Mouse (Mus musculus): ENCODE measurements around the gene Slc7a7. TPM values are rescaled to one million over a fixed set of nuclear protein-coding genes. Genes with fewer than 3 reads are reported as not detected.

Slc7a7 gene
- total and polyA plus RNA-seq, 3 experiments: 4.6 to 22.0 (median 5.1) TPM

GRCm38 (mm10) chr14:54457907-54458569, 40.5 kb upstream of the Slc7a7 start:
- Histone ChIP-seq H3K79me2 (replicated peaks; ENCODE audit: control insufficient read depth, insufficient read depth, low read length) (no peaks in the 10 kb centered on the region), H3K27ac (no peak overlapping the region), H3K36me3 (ENCODE audit: control insufficient read depth, insufficient read depth, low read length) (no peaks in the 10 kb centered on the region), H3K27me3 (ENCODE audit: control insufficient read depth, insufficient read depth, low read length) (no peaks in the 10 kb centered on the region), H3K4me1 (ENCODE audit: control insufficient read depth, insufficient read depth, low read length) (no peaks in the 10 kb centered on the region), H3K9ac (ENCODE audit: low read depth, low read length) (no peak overlapping the region), H3K4me3 (no peak overlapping the region)
- intact Hi-C loops (cut with DNase I): no loop called here
- TF ChIP-seq POLR2A (IDR thresholded peaks at IDR 0.05; ENCODE audit: insufficient read depth, low read depth, low read length) (no peak), CTCF (IDR thresholded peaks at IDR 0.05) (no peak), EP300 (IDR thresholded peaks at IDR 0.05; ENCODE audit: insufficient read depth, low read depth, low read length) (no peak)
- WGBS: 49% methylated on average over 14 of the region's 14 CpGs
- DNase-seq: no peak

GRCm38 (mm10) chr14:54454669-54455528, 37.3 kb upstream of the Slc7a7 start:
- H3K9ac ChIP-seq (ENCODE audit: low read depth, low read length): no peak overlapping the region
- whole genome bisulfite sequencing: 60% methylated on average over 11 of the region's 11 CpGs

GRCm38 (mm10) chr14:54453566-54453965, 36.0 kb upstream of the Slc7a7 start:
- H3K27ac ChIP-seq: no peak overlapping the region
- 91% methylated on average over 9 of the region's 9 CpGs for WGBS
- H3K9ac ChIP-seq (ENCODE audit: low read depth, low read length): no peak overlapping the region
- H3K36me3 ChIP-seq (ENCODE audit: control insufficient read depth, insufficient read depth, low read length): no peaks in the 10 kb centered on the region
- H3K27me3 ChIP-seq (ENCODE audit: control insufficient read depth, insufficient read depth, low read length): no peaks in the 10 kb centered on the region
- no peak for DNase-seq
- H3K4me3 ChIP-seq: no peak overlapping the region
- intact Hi-C loops (cut with DNase I): no loop called here
- no peaks in the 10 kb centered on the region for H3K79me2 ChIP-seq (replicated peaks; ENCODE audit: control insufficient read depth, insufficient read depth, low read length)
- TF ChIP-seq POLR2A (IDR thresholded peaks at IDR 0.05; ENCODE audit: insufficient read depth, low read depth, low read length) (no peak), EP300 (IDR thresholded peaks at IDR 0.05; ENCODE audit: insufficient read depth, low read depth, low read length) (no peak), CTCF (IDR thresholded peaks at IDR 0.05) (no peak)
- H3K4me1 ChIP-seq (ENCODE audit: control insufficient read depth, insufficient read depth, low read length): peaks cover 1% of the 10 kb centered on the region; the same call in 1 of the 2 replicates

More at GRCm38 (mm10) chr14:54454669-54455528, 37.3 kb upstream of the Slc7a7 start:
- Histone ChIP-seq H3K4me3 (no peak overlapping the region), H3K27me3 (ENCODE audit: control insufficient read depth, insufficient read depth, low read length) (no peaks in the 10 kb centered on the region), H3K79me2 (replicated peaks; ENCODE audit: control insufficient read depth, insufficient read depth, low read length) (no peaks in the 10 kb centered on the region), H3K4me1 (ENCODE audit: control insufficient read depth, insufficient read depth, low read length) (no peaks in the 10 kb centered on the region), H3K36me3 (ENCODE audit: control insufficient read depth, insufficient read depth, low read length) (no peaks in the 10 kb centered on the region), H3K27ac (no peak overlapping the region)
- DNase-seq: no peak
- TF ChIP-seq CTCF (IDR thresholded peaks at IDR 0.05) (no peak), POLR2A (IDR thresholded peaks at IDR 0.05; ENCODE audit: insufficient read depth, low read depth, low read length) (no peak), EP300 (IDR thresholded peaks at IDR 0.05; ENCODE audit: insufficient read depth, low read depth, low read length) (no peak)
- intact Hi-C loops (cut with DNase I): no loop called here

GRCm38 (mm10) chr14:54445476-54445875, 27.9 kb upstream of the Slc7a7 start:
- Histone ChIP-seq H3K27ac (no peak overlapping the region), H3K27me3 (ENCODE audit: control insufficient read depth, insufficient read depth, low read length) (no peaks in the 10 kb centered on the region), H3K79me2 (replicated peaks; ENCODE audit: control insufficient read depth, insufficient read depth, low read length) (no peaks in the 10 kb centered on the region), H3K4me3 (no peak overlapping the region), H3K4me1 (ENCODE audit: control insufficient read depth, insufficient read depth, low read length) (peaks cover 3% of the 10 kb centered on the region; the same call in 1 of the 2 replicates), H3K36me3 (ENCODE audit: control insufficient read depth, insufficient read depth, low read length) (no peaks in the 10 kb centered on the region), H3K9ac (ENCODE audit: low read depth, low read length) (no peak overlapping the region)
- WGBS: 25% methylated on average over 3 of the region's 3 CpGs
- TF ChIP-seq POLR2A (IDR thresholded peaks at IDR 0.05; ENCODE audit: insufficient read depth, low read depth, low read length) (no peak), CTCF (IDR thresholded peaks at IDR 0.05) (no peak), EP300 (IDR thresholded peaks at IDR 0.05; ENCODE audit: insufficient read depth, low read depth, low read length) (no peak)
- DNase-seq: no peak
- intact Hi-C loops (cut with DNase I): loop anchor here (10.0 kb wide), 1 partner anchor 381 kb away; no protein-coding TSS in a partner anchor

- peak; percentile 73 to 84 for DNase-seq
- TF ChIP-seq EP300 (IDR thresholded peaks at IDR 0.05; ENCODE audit: insufficient read depth, low read depth, low read length): 0 out of 2 replicates have a peak, but pooled peaks have one; percentile 27
- no peak for TF ChIP-seq CTCF (IDR thresholded peaks at IDR 0.05)
- Histone ChIP-seq H3K4me1 (ENCODE audit: control insufficient read depth, insufficient read depth, low read length) (peaks cover 3% of the 10 kb centered on the region; the same call in 1 of the 2 replicates), H3K4me3 (no peak overlapping the region), H3K27ac (peak overlapping the region; percentile 67), H3K27me3 (ENCODE audit: control insufficient read depth, insufficient read depth, low read length) (no peaks in the 10 kb centered on the region), H3K79me2 (replicated peaks; ENCODE audit: control insufficient read depth, insufficient read depth, low read length) (no peaks in the 10 kb centered on the region), H3K9ac (ENCODE audit: low read depth, low read length) (no peak overlapping the region), H3K36me3 (ENCODE audit: control insufficient read depth, insufficient read depth, low read length) (no peaks in the 10 kb centered on the region)
- intact Hi-C loops (cut with DNase I): loop anchor here (10.0 kb wide), 1 partner anchor 379 kb away; no protein-coding TSS in a partner anchor
- 44% methylated on average over 15 of the region's 15 CpGs for WGBS
Measured at GRCm38 (mm10) chr14:54443712-54444618, 26.4 kb upstream of the Slc7a7 start.

Data from heart, adult 2 months (tissue).